9 mouse cellular contexts compared by ENCODE assay signal in genomic region chr7:24886308-24886633, GRCm38 (mm10). TPM values are rescaled to one million over a fixed set of nuclear protein-coding genes. Genes with fewer than 3 reads are reported as not detected.
A peak's percentile ranks its signal among the peaks of the same experiment; 100 is the strongest.
DNase-seq lines count a peak whose midpoint lies in the region; ATAC-seq and TF ChIP-seq lines count a peak whose summit lies in the region.
"Had no signal": no experiment of that assay in that cellular context is flagged by ENCODE, and none has a peak within 500 bp of the region (broad histone marks: within the 10 kb centered on the region; RNA-seq: fewer than 3 reads in every experiment).

No protein-coding gene starts in this region.

- peaks cover 17% of the 10 kb centered on the region for H3K4me1 ChIP-seq in hindbrain, embryonic 14.5 days (replicated peaks; ENCODE audit: control insufficient read depth, insufficient read depth, low read length)
- peaks cover 7 to 23% of the 10 kb centered on the region in 2 experiments; a peak in 3 of 4 replicates for H3K4me1 ChIP-seq in liver, embryonic 14.5 days (replicated peaks; ENCODE audit: control insufficient read depth in 2 of 2, insufficient read depth in 2 of 2, low read length in 1 of 2)

- WGBS in hindbrain, embryonic 14.5 days: 79% methylated on average over 4 of the region's 4 CpGs
- WGBS in liver, embryonic 14.5 days (ENCODE audit: insufficient replicate concordance): 21% methylated on average over 4 of the region's 4 CpGs

- TF ChIP-seq EP300 in liver, embryonic 14.5 days (IDR thresholded peaks at IDR 0.05; ENCODE audit: low read depth): no peak

- peaks cover 60% of the 10 kb centered on the region for H3K36me3 ChIP-seq in hindbrain, embryonic 14.5 days (replicated peaks; ENCODE audit: control insufficient read depth, insufficient read depth)
- H3K36me3 ChIP-seq in liver, embryonic 14.5 days (replicated peaks; ENCODE audit: control insufficient read depth, insufficient read depth, low read depth): peaks cover 52% of the 10 kb centered on the region

- H3K9ac ChIP-seq in hindbrain, embryonic 14.5 days: peak overlapping the region; percentile 97
- peak overlapping the region; percentile 96 for H3K9ac ChIP-seq in liver, embryonic 14.5 days (replicated peaks)

- peak overlapping the region; percentile 92 for H3K4me2 ChIP-seq in hindbrain, embryonic 14.5 days (replicated peaks)
- peak overlapping the region; percentile 65 for H3K4me2 ChIP-seq in liver, embryonic 14.5 days (ENCODE audit: low read depth)

- H3K27me3 ChIP-seq in hindbrain, embryonic 14.5 days (ENCODE audit: control insufficient read depth, insufficient read depth, low read length): no peaks in the 10 kb centered on the region
- no peaks in the 10 kb centered on the region for H3K27me3 ChIP-seq in liver, embryonic 14.5 days (ENCODE audit: control insufficient read depth, insufficient read depth, low read length)

- TF ChIP-seq CTCF in liver, embryonic 14.5 days (IDR thresholded peaks at IDR 0.05; ENCODE audit: low read depth): no peak

- ATAC-seq in hindbrain, embryonic 14.5 days (ENCODE audit: low FRiP score): no peak
- no peak for ATAC-seq in liver, embryonic 14.5 days (ENCODE audit: insufficient read depth)
- ATAC-seq in granulocyte monocyte progenitor cell, adult 5-6 weeks (replicated peaks; ENCODE audit: poor library complexity, severe bottlenecking): no peak

- H3K4me3 ChIP-seq in hindbrain, embryonic 14.5 days (replicated peaks; ENCODE audit: low read length): peak overlapping the region; percentile 89; the same call in 1 of the 2 replicates
- H3K4me3 ChIP-seq in liver, embryonic 14.5 days (ENCODE audit: insufficient read depth in 1 of 2, low read depth in 2 of 2, low read length in 2 of 2): peak overlapping the region; percentile 82 to 89

- H3K9me3 ChIP-seq in hindbrain, embryonic 14.5 days (ENCODE audit: control insufficient read depth, low read length): no peaks in the 10 kb centered on the region
- no peaks in the 10 kb centered on the region for H3K9me3 ChIP-seq in liver, embryonic 14.5 days (ENCODE audit: control insufficient read depth, low read length)

- peak; percentile 60 for DNase-seq in cerebellum, adult 9-10 months
- no peak for DNase-seq in cerebellum, postnatal 36 days
- DNase-seq in adrenal gland, postnatal 36 days: peak; percentile 17 to 55
- no peak for DNase-seq in hindbrain, embryonic 14.5 days (ENCODE audit: low spot score)
- DNase-seq in liver, embryonic 14.5 days (ENCODE audit: low read depth in 3 of 3, low spot score in 3 of 3): no peak
- DNase-seq in embryo, embryonic 10.5 days (ENCODE audit: low spot score): no peak
- no peak for DNase-seq in gastrocnemius, adult 8-10 months (ENCODE audit: low spot score in 2 of 2)

- no peak overlapping the region for H3K27ac ChIP-seq in hindbrain, embryonic 14.5 days
- H3K27ac ChIP-seq in liver, embryonic 14.5 days: peak overlapping the region; percentile 52

RNA-seq across cellular contexts. Expression of gene Rps19, which starts 2.1 kb away (rescaled TPM):
- total RNA-seq in adrenal gland, postnatal 36 days (2021): 1,000 to 10,000 TPM in 1 of 2 experiments, 100 to 1,000 TPM in 1; 964 to 1,011 TPM
- polyA plus RNA-seq in hindbrain, embryonic 14.5 days (2014; fragmentation: Nextera tagmentation; extraction: Ambion mirVana): 1,197 and 1,586 TPM in 2 replicates
- 418 and 615 TPM in 2 replicates for polyA plus RNA-seq in liver, embryonic 14.5 days (2012; rRNA removed)
- 1,649 and 1,654 TPM in 2 replicates for polyA plus RNA-seq in liver, embryonic 14.5 days (2014; fragmentation: Nextera tagmentation; extraction: Ambion mirVana)
- total RNA-seq in gastrocnemius, adult 8-10 months (2022): 100 to 1,000 TPM; 382 to 444 (median 398) TPM
- total RNA-seq in granulocyte monocyte progenitor cell, adult 5-6 weeks (2014; fragmentation: Nextera tagmentation): 4,360 and 4,453 TPM in 2 replicates
- total RNA-seq in granulocyte monocyte progenitor cell, adult 5-6 weeks (2017): 1,417 and 1,663 TPM in 2 replicates

RNA-seq across cellular contexts. Expression of gene Cd79a, which starts 10.9 kb away (rescaled TPM):
- total RNA-seq in adrenal gland, postnatal 36 days (2021): under 1 TPM; 0.20 to 0.26 TPM
- polyA plus RNA-seq in hindbrain, embryonic 14.5 days (2014; fragmentation: Nextera tagmentation; extraction: Ambion mirVana): 0.13 and 0.33 TPM in 2 replicates
- 0.81 and 1.0 TPM in 2 replicates for polyA plus RNA-seq in liver, embryonic 14.5 days (2012; rRNA removed)
- polyA plus RNA-seq in liver, embryonic 14.5 days (2014; fragmentation: Nextera tagmentation; extraction: Ambion mirVana): 1.4 and 2.0 TPM in 2 replicates
- under 1 TPM in 2 of 4 experiments, not detected in 2; 0.17 to 0.19 TPM for total RNA-seq in gastrocnemius, adult 8-10 months (2022)
- total RNA-seq in granulocyte monocyte progenitor cell, adult 5-6 weeks (2014; fragmentation: Nextera tagmentation): not detected in 2 replicates
- total RNA-seq in granulocyte monocyte progenitor cell, adult 5-6 weeks (2017): not detected in 2 replicates

RNA-seq across cellular contexts. Expression of gene Dmrtc2, which starts 16.4 kb away (rescaled TPM):
- not detected for total RNA-seq in adrenal gland, postnatal 36 days (2021)
- 0.16 and 0.17 TPM in 2 replicates for polyA plus RNA-seq in hindbrain, embryonic 14.5 days (2014; fragmentation: Nextera tagmentation; extraction: Ambion mirVana)
- not detected in 2 replicates for polyA plus RNA-seq in liver, embryonic 14.5 days (2012; rRNA removed)
- not detected in 2 replicates for polyA plus RNA-seq in liver, embryonic 14.5 days (2014; fragmentation: Nextera tagmentation; extraction: Ambion mirVana)
- total RNA-seq in gastrocnemius, adult 8-10 months (2022): not detected
- not detected in 2 replicates for total RNA-seq in granulocyte monocyte progenitor cell, adult 5-6 weeks (2014; fragmentation: Nextera tagmentation)
- total RNA-seq in granulocyte monocyte progenitor cell, adult 5-6 weeks (2017): not detected in 2 replicates
- total RNA-seq: heart, postnatal 10 days had no signal

RNA-seq across cellular contexts. Expression of gene Arhgef1, which starts 16.4 kb away (rescaled TPM):
- 10 to 100 TPM; 79.5 to 91.5 TPM for total RNA-seq in adrenal gland, postnatal 36 days (2021)
- polyA plus RNA-seq in hindbrain, embryonic 14.5 days (2014; fragmentation: Nextera tagmentation; extraction: Ambion mirVana): 58.4 and 58.6 TPM in 2 replicates
- 44.2 and 44.3 TPM in 2 replicates for polyA plus RNA-seq in liver, embryonic 14.5 days (2012; rRNA removed)
- 28.7 and 31.1 TPM in 2 replicates for polyA plus RNA-seq in liver, embryonic 14.5 days (2014; fragmentation: Nextera tagmentation; extraction: Ambion mirVana)
- total RNA-seq in gastrocnemius, adult 8-10 months (2022): 10 to 100 TPM; 19.1 to 25.5 (median 22.5) TPM
- 81.5 and 141 TPM in 2 replicates for total RNA-seq in granulocyte monocyte progenitor cell, adult 5-6 weeks (2014; fragmentation: Nextera tagmentation)
- 36.5 and 50.2 TPM in 2 replicates for total RNA-seq in granulocyte monocyte progenitor cell, adult 5-6 weeks (2017)

RNA-seq across cellular contexts. Expression of gene Lypd4, which starts 16.5 kb away (rescaled TPM):
- not detected for total RNA-seq in adrenal gland, postnatal 36 days (2021)
- 0.27 TPM in 1 of 2 replicates, not detected in the other for polyA plus RNA-seq in hindbrain, embryonic 14.5 days (2014; fragmentation: Nextera tagmentation; extraction: Ambion mirVana)
- not detected in 2 replicates for polyA plus RNA-seq in liver, embryonic 14.5 days (2012; rRNA removed)
- polyA plus RNA-seq in liver, embryonic 14.5 days (2014; fragmentation: Nextera tagmentation; extraction: Ambion mirVana): not detected in 2 replicates
- total RNA-seq in gastrocnemius, adult 8-10 months (2022): not detected
- not detected in 2 replicates for total RNA-seq in granulocyte monocyte progenitor cell, adult 5-6 weeks (2014; fragmentation: Nextera tagmentation)
- not detected in 2 replicates for total RNA-seq in granulocyte monocyte progenitor cell, adult 5-6 weeks (2017)
- total RNA-seq: heart, postnatal 10 days had no signal

Comparison
In these comparisons a context has a peak if more than half of its experiments do, and no peak if none do; other contexts are left out.
1. DNase-seq: peak in cerebellum, adult 9-10 months (single experiment) and adrenal gland, postnatal 36 days (2 of 2); none in cerebellum, postnatal 36 days (0 of 2), hindbrain, embryonic 14.5 days (single experiment), liver, embryonic 14.5 days (0 of 3), embryo, embryonic 10.5 days (single experiment) and gastrocnemius, adult 8-10 months (0 of 2).